Mouse (Mus musculus) MEL (cell line): ENCODE results near the gene Tnks2. TPM values are rescaled to one million over a fixed set of nuclear protein-coding genes. Genes with fewer than 3 reads are reported as not detected.

Source experiments
- DNase-seq: peaks from one replicate; pipeline ENCODE4 v3.0.0; 2011; ENCODE audit warnings: low read depth, low spot score
- H3K27ac ChIP-seq: 2 replicates; pipeline ENCODE4 v1.5.1; 2012; ENCODE audit warnings: low read depth, mild to moderate bottlenecking, control low read depth, low read length, moderate library complexity; ENCODE audit not compliant: control insufficient read depth
- H3K27me3 ChIP-seq, 2 experiments: fragments of 150-350 bp in 1 of 2; sonication (generic) in 1 of 2; 2 replicates each; pipeline ENCODE4 v1.6.1; 2012; ENCODE audit warnings: low read length in 2 of 2, mild to moderate bottlenecking in 2 of 2, improper control_type of control experiment in 1 of 2, moderate library complexity in 1 of 2; ENCODE audit not compliant: insufficient read depth in 2 of 2, control insufficient read depth in 1 of 2
- H3K36me3 ChIP-seq, 2 experiments: 2 replicates each; pipeline ENCODE4 v1.6.1; 2012 to 2014; ENCODE audit warnings: low read length in 2 of 2, improper control_type of control experiment in 1 of 2, inconsistent platforms in 1 of 2, mild to moderate bottlenecking in 1 of 2; ENCODE audit not compliant: insufficient read depth in 2 of 2, control insufficient read depth in 1 of 2
- H3K4me1 ChIP-seq, 2 experiments: fragments of 150-350 bp in 1 of 2; sonication (generic) in 1 of 2; 2 replicates each; pipeline ENCODE4 v1.6.1; 2012; ENCODE audit warnings: low read length in 2 of 2, improper control_type of control experiment in 1 of 2, mild to moderate bottlenecking in 1 of 2; ENCODE audit not compliant: insufficient read depth in 2 of 2, control insufficient read depth in 1 of 2
- H3K4me3 ChIP-seq, 2 experiments: fragments of 150-350 bp in 1 of 2; sonication (generic) in 1 of 2; 2 replicates each; pipeline ENCODE4 v1.5.1; 2012; ENCODE audit warnings: low read depth in 2 of 2, low read length in 2 of 2, mild to moderate bottlenecking in 2 of 2, moderate library complexity in 2 of 2, control low read depth in 1 of 2, improper control_type of control experiment in 1 of 2; ENCODE audit not compliant: control insufficient read depth in 1 of 2, insufficient read depth in 1 of 2
- H3K79me2 ChIP-seq: 2 replicates; pipeline ENCODE4 v1.6.1; 2012; ENCODE audit warnings: mild to moderate bottlenecking, low read length, moderate library complexity; ENCODE audit not compliant: control insufficient read depth, poor library complexity, insufficient read depth
- H3K9ac ChIP-seq: 2 replicates; pipeline ENCODE4 v1.6.1; 2012; ENCODE audit warnings: low read depth, mild to moderate bottlenecking, control low read depth, low read length, moderate library complexity; ENCODE audit not compliant: control insufficient read depth, poor library complexity, severe bottlenecking
- H3K9me3 ChIP-seq: fragments of 150-350 bp; sonication (generic); replicated peaks from 2 replicates; pipeline ENCODE4 v1.6.1; 2012; ENCODE audit warnings: mild to moderate bottlenecking, low read length, improper control_type of control experiment, moderate library complexity; ENCODE audit not compliant: insufficient read depth
- BHLHE40 ChIP-seq: IDR thresholded peaks from 2 replicates; pipeline ENCODE4 v1.6.1; 2012; ENCODE audit warnings: low read depth, mild to moderate bottlenecking, inconsistent platforms, low read length, improper control_type of control experiment, borderline replicate concordance
- CHD1 ChIP-seq: IDR thresholded peaks from 2 replicates; pipeline ENCODE4 v1.6.1; 2012; ENCODE audit warnings: low read depth, mild to moderate bottlenecking, inconsistent platforms, low read length, improper control_type of control experiment
- CTCF ChIP-seq, 3 experiments: IDR thresholded peaks in 2 of 3; conservative IDR thresholded peaks in 1 of 3; 2 replicates each; pipeline ENCODE4 v1.5.1; 2011 to 2012; ENCODE audit warnings: low read length in 3 of 3, low read depth in 2 of 3, mild to moderate bottlenecking in 2 of 3, improper control_type of control experiment in 1 of 3, inconsistent platforms in 1 of 3, mixed read lengths in 1 of 3, moderate library complexity in 1 of 3; ENCODE audit not compliant: control insufficient read depth in 1 of 3, insufficient read depth in 1 of 3, poor library complexity in 1 of 3, severe bottlenecking in 1 of 3
- E2F4 ChIP-seq: IDR thresholded peaks from 2 replicates; pipeline ENCODE4 v1.6.1; 2011; ENCODE audit warnings: low read depth, low read length, improper control_type of control experiment, borderline replicate concordance
- GABPA ChIP-seq: IDR thresholded peaks from 2 replicates; pipeline ENCODE4 v1.6.1; 2012; ENCODE audit warnings: low read depth, mild to moderate bottlenecking, inconsistent platforms, low read length, improper control_type of control experiment, moderate library complexity
- HCFC1 ChIP-seq: IDR thresholded peaks from 2 replicates; pipeline ENCODE4 v1.6.1; 2012; ENCODE audit warnings: low read depth, mild to moderate bottlenecking, inconsistent platforms, low read length, improper control_type of control experiment, moderate library complexity
- KAT2A ChIP-seq: conservative IDR thresholded peaks from 2 replicates; pipeline ENCODE4 v1.6.1; 2012; ENCODE audit warnings: low read depth, low read length, improper control_type of control experiment, inconsistent platforms
- MAFK ChIP-seq: IDR thresholded peaks from 2 replicates; pipeline ENCODE4 v1.6.1; 2011; ENCODE audit warnings: low read depth, mild to moderate bottlenecking, low read length, improper control_type of control experiment, borderline replicate concordance
- MAZ ChIP-seq: IDR thresholded peaks from 2 replicates; pipeline ENCODE4 v1.6.1; 2012; ENCODE audit warnings: low read depth, mild to moderate bottlenecking, inconsistent platforms, low read length, improper control_type of control experiment
- MEF2A ChIP-seq: IDR thresholded peaks from 2 replicates; pipeline ENCODE4 v1.6.1; 2014; ENCODE audit warnings: low read depth, mild to moderate bottlenecking, inconsistent platforms, low read length, improper control_type of control experiment; ENCODE audit not compliant: poor library complexity, insufficient replicate concordance, severe bottlenecking; ENCODE audit errors: extremely low read depth
- MXI1 ChIP-seq: IDR thresholded peaks from 2 replicates; pipeline ENCODE4 v1.6.1; 2011; ENCODE audit warnings: mild to moderate bottlenecking, low read depth, low read length, improper control_type of control experiment
- MYC ChIP-seq: IDR thresholded peaks from 2 replicates; pipeline ENCODE4 v1.6.1; 2011; ENCODE audit warnings: low read depth, mild to moderate bottlenecking, low read length, improper control_type of control experiment, moderate library complexity
- POLR2A ChIP-seq, 2 experiments: IDR thresholded peaks; 2 replicates each; pipeline ENCODE4 v1.6.1; 2011 to 2012; ENCODE audit warnings: low read length in 2 of 2, mild to moderate bottlenecking in 2 of 2, control low read depth in 1 of 2, improper control_type of control experiment in 1 of 2, low read depth in 1 of 2, moderate library complexity in 1 of 2; ENCODE audit not compliant: control insufficient read depth in 1 of 2, insufficient read depth in 1 of 2, poor library complexity in 1 of 2
- POLR2AphosphoS5 ChIP-seq: IDR thresholded peaks from 2 replicates; pipeline ENCODE4 v1.6.1; 2012; ENCODE audit warnings: low read depth, borderline replicate concordance, mild to moderate bottlenecking, inconsistent platforms, low read length, moderate library complexity, mixed read lengths
- RAD21 ChIP-seq: IDR thresholded peaks from 2 replicates; pipeline ENCODE4 v1.6.1; 2011; ENCODE audit warnings: mild to moderate bottlenecking, low read depth, low read length, improper control_type of control experiment
- SIN3A ChIP-seq: IDR thresholded peaks from 2 replicates; pipeline ENCODE4 v1.6.1; 2012; ENCODE audit warnings: low read length, improper control_type of control experiment, inconsistent platforms
- SMC3 ChIP-seq: IDR thresholded peaks from 2 replicates; pipeline ENCODE4 v1.6.1; 2011; ENCODE audit warnings: low read depth, low read length, improper control_type of control experiment
- TAL1 ChIP-seq: IDR thresholded peaks from 2 replicates; pipeline ENCODE4 v1.6.1; 2012; ENCODE audit warnings: mild to moderate bottlenecking, inconsistent platforms, low read length, moderate library complexity, mixed read lengths
- UBTF ChIP-seq: IDR thresholded peaks from 2 replicates; pipeline ENCODE4 v1.6.1; 2012; ENCODE audit warnings: low read depth, mild to moderate bottlenecking, inconsistent platforms, low read length, improper control_type of control experiment, moderate library complexity, borderline replicate concordance; ENCODE audit not compliant: insufficient read depth
- USF1 ChIP-seq: IDR thresholded peaks from 2 replicates; pipeline ENCODE4 v1.6.1; 2014; ENCODE audit warnings: low read depth, mild to moderate bottlenecking, inconsistent platforms, low read length, improper control_type of control experiment, moderate library complexity
- USF2 ChIP-seq, 2 experiments: IDR thresholded peaks; 2 replicates each; pipeline ENCODE4 v1.6.1; 2011 to 2012; ENCODE audit warnings: improper control_type of control experiment in 2 of 2, low read length in 2 of 2, borderline replicate concordance in 1 of 2, inconsistent platforms in 1 of 2, low read depth in 1 of 2, mild to moderate bottlenecking in 1 of 2; ENCODE audit not compliant: insufficient read depth in 1 of 2
- ZC3H11A ChIP-seq: IDR thresholded peaks from 2 replicates; pipeline ENCODE4 v1.6.1; 2012; ENCODE audit warnings: low read depth, mild to moderate bottlenecking, inconsistent platforms, low read length, improper control_type of control experiment
- ZKSCAN1 ChIP-seq: IDR thresholded peaks from 2 replicates; pipeline ENCODE4 v1.6.1; 2012; ENCODE audit warnings: low read depth, mild to moderate bottlenecking, inconsistent platforms, low read length, improper control_type of control experiment, moderate library complexity
- ZMIZ1 ChIP-seq: IDR thresholded peaks from 2 replicates; pipeline ENCODE4 v1.6.1; 2012; ENCODE audit warnings: low read depth, mild to moderate bottlenecking, inconsistent platforms, low read length, improper control_type of control experiment, moderate library complexity
- ZNF384 ChIP-seq: IDR thresholded peaks from 2 replicates; pipeline ENCODE4 v1.6.1; 2012; ENCODE audit warnings: low read depth, mild to moderate bottlenecking, inconsistent platforms, low read length, improper control_type of control experiment
- polyA plus RNA-seq, 2 experiments: library from polyadenylated mRNA; stranded (reverse) in 1 of 2; unstranded in 1 of 2; fragments of >175 nt in 1 of 2; fragments of >200 nt in 1 of 2; gene quantifications; 2 replicates each; pipeline versions ENCODE4 v1.2.1 to v1.2.4; 2012; ENCODE audit warnings: low replicate concordance in 2 of 2, low read depth in 1 of 2; ENCODE audit not compliant: insufficient read length in 2 of 2, insufficient read depth in 1 of 2, missing spikeins in 1 of 2
- total RNA-seq: library from RNA; depleted of rRNA; stranded (reverse); fragments of 300-350 nt; gene quantifications from 2 replicates; pipeline ENCODE4 v1.2.3, GENCODE M21; 2012

Tnks2 gene
- total and polyA plus RNA-seq, 3 experiments = 22.3 to 65.0 (median 50.2) TPM

DNA sequence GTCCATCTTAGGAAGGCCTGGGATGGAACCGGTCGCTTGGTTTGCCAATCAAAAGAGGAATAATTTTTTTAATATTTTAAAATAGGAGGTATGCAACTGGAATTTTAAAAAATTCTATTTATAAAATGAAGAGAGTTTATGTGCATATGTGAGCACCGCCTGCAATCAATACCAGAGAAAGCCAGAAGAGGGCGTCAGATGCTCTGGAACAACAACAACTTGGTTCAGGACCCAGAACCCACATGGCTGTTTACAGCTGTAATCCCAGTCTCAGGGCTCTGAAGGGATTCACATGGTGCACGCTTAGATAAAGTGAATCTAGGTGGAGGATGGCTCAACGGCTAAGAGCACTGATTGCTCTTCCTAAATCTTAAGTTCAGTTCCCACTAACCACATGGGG lies 49.1 kb downstream of the Tnks2 start:
- H3K27me3 ChIP-seq = no peaks in the 10 kb centered on the region
- H3K9ac ChIP-seq = no peak overlapping the region
- H3K36me3 ChIP-seq = peaks cover 0 to 43% of the 10 kb centered on the region in 2 experiments; a peak in 3 of 4 replicates
- TF ChIP-seq MXI1 = no peak
- TF ChIP-seq ZMIZ1 = no peak
- no peak for TF ChIP-seq HCFC1
- TF ChIP-seq POLR2AphosphoS5 = no peak
- peak; percentile 25 for TF ChIP-seq RAD21
- TF ChIP-seq CTCF (IDR thresholded peaks at IDR 0.05 in 2 of 3, conservative IDR thresholded peaks at IDR 0.05 in 1 of 3; ENCODE audit: control insufficient read depth in 1 of 3, insufficient read depth in 1 of 3, low read depth in 2 of 3, low read length in 3 of 3, poor library complexity in 1 of 3, severe bottlenecking in 1 of 3) = peak; percentile 42 to 54 (median 52)
- TF ChIP-seq MEF2A = no peak
- TF ChIP-seq SMC3 = peak; percentile 48
- H3K9me3 ChIP-seq = no peaks in the 10 kb centered on the region
- H3K4me1 ChIP-seq = no peaks in the 10 kb centered on the region
- H3K79me2 ChIP-seq = no peaks in the 10 kb centered on the region
- no peak overlapping the region for H3K4me3 ChIP-seq
- no peak overlapping the region for H3K27ac ChIP-seq
- DNase-seq = peak; percentile 68

DNA sequence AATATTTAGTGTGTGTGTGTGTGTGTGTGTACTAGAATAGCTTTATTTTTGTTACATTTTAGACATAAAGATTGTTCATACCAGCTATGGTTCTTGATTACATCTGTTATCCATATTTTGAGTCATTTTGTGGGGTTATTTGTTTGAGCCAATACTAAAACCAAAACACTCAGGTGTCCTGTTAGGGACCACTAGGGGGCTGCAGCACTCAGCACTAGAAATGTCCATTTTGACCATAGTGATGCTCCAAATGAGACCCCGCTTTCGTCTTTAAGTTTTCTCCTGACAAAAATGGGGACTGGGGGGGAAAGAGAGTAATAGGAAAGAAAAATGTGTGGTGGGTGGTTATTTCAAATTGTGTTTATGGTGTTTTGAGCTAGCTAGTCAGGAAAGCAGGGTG lies 52.3 kb downstream of the Tnks2 start:
- Histone ChIP-seq H3K27ac (no peak overlapping the region), H3K4me1 (no peaks in the 10 kb centered on the region), H3K9me3 (no peaks in the 10 kb centered on the region), H3K27me3 (no peaks in the 10 kb centered on the region), H3K36me3 (peaks cover 0 to 52% of the 10 kb centered on the region in 2 experiments; a peak in 3 of 4 replicates), H3K79me2 (no peaks in the 10 kb centered on the region), H3K9ac (no peak overlapping the region), H3K4me3 (no peak overlapping the region)
- peak; percentile 22 for DNase-seq
- no peak for TF ChIP-seq ZC3H11A
- peak; percentile 36 to 51 (median 45); a peak in 5 of 6 replicates for TF ChIP-seq CTCF (IDR thresholded peaks at IDR 0.05 in 2 of 3, conservative IDR thresholded peaks at IDR 0.05 in 1 of 3; ENCODE audit: control insufficient read depth in 1 of 3, insufficient read depth in 1 of 3, low read depth in 2 of 3, low read length in 3 of 3, poor library complexity in 1 of 3, severe bottlenecking in 1 of 3)
- peak; percentile 18 for TF ChIP-seq RAD21

DNA sequence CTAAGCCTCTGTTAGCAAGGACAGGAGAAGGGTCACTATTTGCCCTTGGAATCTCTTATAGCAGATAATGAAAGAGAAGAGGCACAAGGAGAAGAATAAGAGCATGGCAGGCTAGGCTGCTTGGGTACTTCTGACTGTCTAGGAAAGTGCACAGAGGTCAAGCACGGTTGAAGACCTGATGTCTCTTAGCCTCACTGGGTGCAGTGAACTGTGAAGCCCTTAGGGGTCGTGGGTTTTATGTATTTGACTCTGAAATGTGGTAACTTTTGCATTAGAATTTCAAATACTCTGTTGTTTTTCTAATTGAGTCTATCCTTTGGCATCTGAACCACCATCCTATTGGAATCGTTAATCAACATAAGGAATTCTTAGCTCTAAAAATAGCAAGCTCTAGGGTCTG lies 53.7 kb downstream of the Tnks2 start:
- Histone ChIP-seq H3K4me3 (no peak overlapping the region), H3K27ac (no peak overlapping the region), H3K79me2 (no peaks in the 10 kb centered on the region), H3K27me3 (no peaks in the 10 kb centered on the region), H3K9ac (no peak overlapping the region), H3K36me3 (peaks cover 0 to 55% of the 10 kb centered on the region in 2 experiments; a peak in 3 of 4 replicates), H3K9me3 (no peaks in the 10 kb centered on the region), H3K4me1 (no peaks in the 10 kb centered on the region)
- DNase-seq = no peak
- TF ChIP-seq USF2 (IDR thresholded peaks at IDR 0.05; ENCODE audit: borderline replicate concordance in 1 of 2, insufficient read depth in 1 of 2, low read depth in 1 of 2, low read length in 2 of 2) = no peak
- no peak for TF ChIP-seq MAZ
- TF ChIP-seq SIN3A = no peak
- no peak for TF ChIP-seq POLR2A (IDR thresholded peaks at IDR 0.05; ENCODE audit: control insufficient read depth in 1 of 2, insufficient read depth in 1 of 2, low read depth in 1 of 2, low read length in 2 of 2, poor library complexity in 1 of 2)
- no peak for TF ChIP-seq MAFK
- TF ChIP-seq ZNF384 = no peak
- no peak for TF ChIP-seq UBTF
- no peak for TF ChIP-seq MYC
- no peak for TF ChIP-seq GABPA
- no peak for TF ChIP-seq E2F4
- TF ChIP-seq BHLHE40 = no peak
- no peak for TF ChIP-seq USF1
- TF ChIP-seq ZKSCAN1 = no peak
- TF ChIP-seq KAT2A = no peak
- no peak for TF ChIP-seq TAL1
- TF ChIP-seq CHD1 = no peak
